Mouse (Mus musculus): ENCODE results near the gene Olfr181.

Gene Olfr181

GRCm38 (mm10) chr16:58928655-58929054 lies at the start of gene Olfr181:
Olfr181 (minus strand) TSS chr16:58928755.
- no peak for DNase-seq

DNA sequence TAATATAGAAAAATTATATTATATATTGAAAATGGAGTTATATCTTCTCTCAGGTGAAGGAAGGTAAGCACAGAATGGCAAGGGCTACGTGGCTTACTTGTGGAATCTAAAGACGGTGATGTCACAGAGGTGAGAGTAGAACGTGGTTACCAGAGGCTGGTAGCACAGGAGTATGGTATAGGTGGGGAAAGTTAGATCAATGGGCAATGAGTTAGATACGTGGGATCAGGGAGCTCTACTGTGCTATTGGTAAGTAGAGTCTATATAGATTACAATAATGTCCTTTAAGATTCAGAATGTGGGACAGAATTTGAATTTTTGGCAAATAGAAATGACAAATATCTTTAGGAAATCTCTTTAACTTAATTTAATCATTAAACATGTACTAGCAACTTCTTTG lies 737 bp upstream of the Olfr181 start, which contains the start of gene Olfr180:
Gene Olfr180 (minus strand): TSS at position 101 of the 400 bp plus-strand sequence.
- DNase-seq, result no peak

DNA sequence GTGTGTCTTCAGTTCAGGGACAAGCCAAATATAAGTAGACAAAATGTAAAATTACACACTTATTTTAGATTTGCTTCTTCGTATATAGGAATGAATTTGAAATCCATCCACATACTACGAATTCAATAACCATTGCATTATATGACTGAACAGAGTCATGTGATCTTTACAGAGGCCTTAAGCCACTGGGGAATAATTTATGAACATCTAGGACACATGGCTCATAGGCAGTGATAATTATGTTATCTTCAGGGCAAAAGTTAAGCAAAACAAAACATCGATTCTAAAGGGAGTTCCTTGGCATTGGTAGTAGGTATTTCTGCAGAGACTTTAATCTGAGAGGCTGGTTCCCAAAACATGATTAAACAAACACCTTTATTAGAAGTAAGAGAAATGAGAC lies 36.6 kb downstream of the Olfr181 start, which contains the start of gene Olfr178:
Gene Olfr178 (minus strand): TSS at position 101 of the 400 bp plus-strand sequence.
- DNase-seq, result no peak

- no peak for DNase-seq
Measured at GRCm38 (mm10) chr16:58884416-58884815, 44.1 kb downstream of the Olfr181 start.
